Mouse (Mus musculus) NIH3T3 (cell line): Measurements from ENCODE around the gene Dedd2.

ENCODE experiments used
- DNase-seq: peaks from one replicate; pipeline ENCODE4 v3.0.0-alpha.2; 2012; ENCODE audit warnings: low read depth

Gene Dedd2

GRCm38 (mm10) chr7:25218705-25219415 is 1.6 kb downstream of the Dedd2 start:
- peak; percentile 76 for DNase-seq

- DNase-seq = no peak
Observed at GRCm38 (mm10) chr7:25217653-25218395, 2.6 kb downstream of the Dedd2 start.

GRCm38 (mm10) chr7:25214172-25214571 is 6.2 kb downstream of the Dedd2 start:
- DNase-seq = no peak

GRCm38 (mm10) chr7:25213099-25213498 is 7.3 kb downstream of the Dedd2 start:
- no peak for DNase-seq

- no peak for DNase-seq
Observed at GRCm38 (mm10) chr7:25210482-25210881, 9.9 kb downstream of the Dedd2 start.

GRCm38 (mm10) chr7:25209161-25209622 is 11.2 kb downstream of the Dedd2 start:
- no peak for DNase-seq

- DNase-seq = no peak
Observed at GRCm38 (mm10) chr7:25206094-25206830, 14.2 kb downstream of the Dedd2 start.

- no peak for DNase-seq
Observed at GRCm38 (mm10) chr7:25205355-25206093, 14.9 kb downstream of the Dedd2 start.

GRCm38 (mm10) chr7:25203624-25204023 is 16.8 kb downstream of the Dedd2 start:
- no peak for DNase-seq

- peak; percentile 65 for DNase-seq
Observed at GRCm38 (mm10) chr7:25197384-25198018, 22.9 kb downstream of the Dedd2 start.

- DNase-seq = no peak
Observed at GRCm38 (mm10) chr7:25196107-25196506, 24.3 kb downstream of the Dedd2 start.

- DNase-seq = no peak
Observed at GRCm38 (mm10) chr7:25195148-25195547, 25.3 kb downstream of the Dedd2 start.

- DNase-seq = no peak
Observed at GRCm38 (mm10) chr7:25192110-25192509, 28.3 kb downstream of the Dedd2 start.

GRCm38 (mm10) chr7:25190806-25191205 is 29.6 kb downstream of the Dedd2 start:
- no peak for DNase-seq

GRCm38 (mm10) chr7:25187662-25188650 is 32.5 kb downstream of the Dedd2 start:
- peak; percentile 93 for DNase-seq

- peak; percentile 91 for DNase-seq
Observed at GRCm38 (mm10) chr7:25184091-25184490, 36.3 kb downstream of the Dedd2 start.

- no peak for DNase-seq
Observed at GRCm38 (mm10) chr7:25181814-25182213, 38.6 kb downstream of the Dedd2 start.

GRCm38 (mm10) chr7:25181331-25181790 is 39.1 kb downstream of the Dedd2 start:
- peak; percentile 20 for DNase-seq

- no peak for DNase-seq
Observed at GRCm38 (mm10) chr7:25180512-25180911, 39.9 kb downstream of the Dedd2 start.

GRCm38 (mm10) chr7:25179606-25180161 is 40.7 kb downstream of the Dedd2 start, which contains the start of gene Pou2f2:
TSS of gene Pou2f2 (minus strand) at chr7:25179726.
- DNase-seq = peak; percentile 33
